Mouse (Mus musculus): Measurements from ENCODE around the gene Eno3. TPM values are rescaled to one million over a fixed set of nuclear protein-coding genes. Genes with fewer than 3 reads are reported as not detected.
A peak's percentile ranks its signal among the peaks of the same experiment; 100 is the strongest.

The Eno3 gene
- total and polyA plus RNA-seq, 3 experiments: 11.2 to 26.4 (median 23.0) TPM

DNA sequence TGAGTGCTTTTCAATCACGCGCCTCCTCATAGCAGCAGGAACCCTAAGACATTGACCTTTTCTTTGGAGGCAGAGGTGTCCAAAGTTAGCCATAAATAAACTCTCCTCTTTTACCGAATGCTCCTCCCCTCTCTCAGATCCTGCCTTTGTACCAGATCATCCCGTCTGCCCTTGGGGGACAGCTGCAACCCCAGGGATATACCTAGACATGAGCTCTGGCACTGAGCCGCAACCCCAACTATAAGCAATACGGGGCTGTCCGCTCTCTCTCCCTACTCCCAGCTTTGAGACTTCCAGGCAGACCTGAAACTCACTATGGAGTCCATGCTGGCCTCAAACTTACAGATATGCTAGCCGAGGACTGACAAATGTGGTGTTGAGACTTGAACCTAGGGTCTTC is 9.7 kb downstream of the Eno3 start:
- Histone ChIP-seq H3K4me1 (ENCODE audit: control insufficient read depth in 1 of 2, insufficient read depth in 2 of 2) (peaks cover 10 to 36% of the 10 kb centered on the region in 2 experiments), H3K36me3 (replicated peaks in 1 of 2; ENCODE audit: control insufficient read depth in 1 of 2, insufficient read depth in 1 of 2, low read length in 1 of 2) (peaks cover 51 to 72% of the 10 kb centered on the region in 2 experiments), H3K27me3 (replicated peaks) (no peaks in the 10 kb centered on the region), H3K27ac (ENCODE audit: insufficient read depth, low read depth) (no peak overlapping the region), H3K79me2 (replicated peaks; ENCODE audit: control insufficient read depth, extremely low read depth, insufficient read depth, poor library complexity, severe bottlenecking) (peaks cover 22% of the 10 kb centered on the region), H3K9me3 (replicated peaks; ENCODE audit: low read length) (no peaks in the 10 kb centered on the region), H3K4me2 (ENCODE audit: insufficient read depth, low read depth, poor library complexity, severe bottlenecking) (no peak overlapping the region), H3K4me3 (replicated peaks in 1 of 3; ENCODE audit: low read depth in 2 of 3, low read length in 2 of 3, poor library complexity in 1 of 3) (no peak overlapping the region), H3K9ac (ENCODE audit: insufficient read depth, low read depth) (no peak overlapping the region)
- DNase-seq (ENCODE audit: extremely low read depth): no peak
- in situ Hi-C loops (cut with MboI; ENCODE audit: low pct_ligation_motif_present, low pct_unique_long_range_greater_than_20kb, low sequenced_read_pairs) (no loop called here), dilution Hi-C loops (cut with MboI; ENCODE audit: extremely low pct_ligation_motif_present, extremely low pct_unique_long_range_greater_than_20kb, low sequenced_read_pairs) (no loop called here)
- TF ChIP-seq ETS1 (conservative IDR thresholded peaks at IDR 0.05; ENCODE audit: low read depth, low read length) (no peak), ZNF384 (IDR thresholded peaks at IDR 0.05; ENCODE audit: low read depth, low read length) (no peak), MAZ (IDR thresholded peaks at IDR 0.05; ENCODE audit: low read depth, low read length) (no peak), CTCF (conservative IDR thresholded peaks at IDR 0.05 in 1 of 2, IDR thresholded peaks at IDR 0.05 in 1 of 2; ENCODE audit: low read depth in 2 of 2, low read length in 2 of 2) (no peak), JUN (IDR thresholded peaks at IDR 0.05; ENCODE audit: insufficient read depth, low read depth, low read length) (no peak), E2F4 (IDR thresholded peaks at IDR 0.05; ENCODE audit: insufficient replicate concordance, low read depth, low read length) (no peak), CHD1 (IDR thresholded peaks at IDR 0.05; ENCODE audit: low read depth, low read length) (no peak), EP300 (IDR thresholded peaks at IDR 0.05; ENCODE audit: low read length) (no peak), ZKSCAN1 (IDR thresholded peaks at IDR 0.05; ENCODE audit: borderline replicate concordance, low read depth, low read length) (no peak), ZMIZ1 (IDR thresholded peaks at IDR 0.05; ENCODE audit: low read depth, low read length) (no peak)

DNA sequence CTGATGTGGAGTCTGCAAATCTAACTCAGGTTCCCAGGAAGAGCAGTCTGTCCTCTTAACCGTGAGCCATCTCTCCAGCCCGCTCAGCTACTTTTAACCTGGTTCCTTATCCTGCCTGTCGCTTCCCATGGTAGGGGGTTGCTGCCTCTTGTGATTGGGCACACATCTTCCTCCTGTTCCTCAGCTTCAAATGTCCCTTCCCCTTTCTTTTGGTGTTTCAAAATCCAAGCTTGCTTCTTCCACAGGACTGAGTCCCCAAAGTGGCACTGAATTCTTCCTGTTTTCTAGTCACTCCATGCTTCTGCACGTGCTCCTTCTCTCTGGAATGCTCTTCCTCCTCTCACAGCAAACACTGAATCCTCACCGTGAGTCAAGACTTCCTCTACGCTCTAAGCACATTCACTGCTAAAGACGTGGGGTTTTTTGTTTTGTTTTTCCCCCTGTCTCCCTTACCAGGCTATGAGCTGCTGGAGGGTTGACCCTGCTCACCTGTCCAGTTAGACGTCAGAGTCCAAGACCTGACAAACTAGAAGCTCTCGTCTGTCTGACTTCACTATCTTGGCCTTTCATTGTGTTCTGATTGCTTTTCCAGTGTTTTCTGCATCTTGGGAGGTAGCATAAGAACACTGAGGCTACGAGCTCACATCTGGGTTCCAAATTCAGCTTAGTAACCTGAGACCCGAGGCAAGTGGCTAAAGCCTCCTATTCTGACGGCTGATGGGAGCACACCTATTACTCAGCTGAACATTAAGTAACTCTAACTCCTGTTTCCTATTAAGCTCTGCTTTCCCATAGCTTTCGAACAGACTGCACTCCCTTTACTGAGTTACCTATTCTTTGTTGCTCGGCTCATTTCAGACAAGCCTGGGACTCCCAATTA is 10.5 kb downstream of the Eno3 start:
- dilution Hi-C loops (cut with MboI; ENCODE audit: extremely low pct_ligation_motif_present, extremely low pct_unique_long_range_greater_than_20kb, low sequenced_read_pairs) (no loop called here), in situ Hi-C loops (cut with MboI; ENCODE audit: low pct_ligation_motif_present, low pct_unique_long_range_greater_than_20kb, low sequenced_read_pairs) (no loop called here)
- Histone ChIP-seq H3K36me3 (replicated peaks in 1 of 2; ENCODE audit: control insufficient read depth in 1 of 2, insufficient read depth in 1 of 2, low read length in 1 of 2) (peaks cover 49 to 72% of the 10 kb centered on the region in 2 experiments), H3K9ac (ENCODE audit: insufficient read depth, low read depth) (peak overlapping the region; percentile 87; the same call in 1 of the 2 replicates), H3K4me3 (replicated peaks in 1 of 3; ENCODE audit: low read depth in 2 of 3, low read length in 2 of 3, poor library complexity in 1 of 3) (peak overlapping the region in 2 of 3 experiments; percentile 69 to 92), H3K79me2 (replicated peaks; ENCODE audit: control insufficient read depth, extremely low read depth, insufficient read depth, poor library complexity, severe bottlenecking) (peaks cover 22% of the 10 kb centered on the region), H3K4me2 (ENCODE audit: insufficient read depth, low read depth, poor library complexity, severe bottlenecking) (peak overlapping the region; percentile 79), H3K9me3 (replicated peaks; ENCODE audit: low read length) (no peaks in the 10 kb centered on the region), H3K27me3 (replicated peaks) (no peaks in the 10 kb centered on the region), H3K27ac (ENCODE audit: insufficient read depth, low read depth) (no peak overlapping the region), H3K4me1 (ENCODE audit: control insufficient read depth in 1 of 2, insufficient read depth in 2 of 2) (peaks cover 10 to 37% of the 10 kb centered on the region in 2 experiments)
- TF ChIP-seq NRF1 (IDR thresholded peaks at IDR 0.05; ENCODE audit: low read depth, low read length) (no peak), MAZ (IDR thresholded peaks at IDR 0.05; ENCODE audit: low read depth, low read length) (no peak), RAD21 (IDR thresholded peaks at IDR 0.05; ENCODE audit: low read depth, low read length) (no peak), ZC3H11A (IDR thresholded peaks at IDR 0.05; ENCODE audit: low read depth, low read length) (no peak), ZMIZ1 (IDR thresholded peaks at IDR 0.05; ENCODE audit: low read depth, low read length) (0 out of 2 replicates have a peak, but pooled peaks have one; percentile 31), NELFE (IDR thresholded peaks at IDR 0.05; ENCODE audit: low read depth, low read length) (no peak)
- no peak for DNase-seq (ENCODE audit: extremely low read depth)

Measured in CH12.LX (cell line).